Mouse (Mus musculus) neural tube, embryonic 15.5 days (tissue): Measurements from ENCODE around the gene Cracr2b. TPM values are rescaled to one million over a fixed set of nuclear protein-coding genes. Genes with fewer than 3 reads are reported as not detected.

Experiments used
- ATAC-seq: fragments of 200-750 bp; cut with Nextera tagmentation; 2 replicates; pipeline ENCODE4 v1.8.0; 2017; ENCODE audit warnings: mild to moderate bottlenecking, moderate TSS enrichment, moderate library complexity; ENCODE audit not compliant: low FRiP score
- H3K27ac ChIP-seq: fragments of 300-500 bp; sonication (generic); replicated peaks from 2 replicates; pipeline ENCODE4 v1.5.1; 2015; ENCODE audit warnings: mild to moderate bottlenecking, inconsistent platforms
- H3K27me3 ChIP-seq: fragments of 300-500 bp; sonication (generic); replicated peaks from 2 replicates; pipeline ENCODE4 v1.6.1; 2015; ENCODE audit warnings: inconsistent platforms
- H3K36me3 ChIP-seq: fragments of 300-500 bp; sonication (generic); 2 replicates; pipeline ENCODE4 v1.6.1; 2015; ENCODE audit warnings: inconsistent platforms
- H3K4me1 ChIP-seq: fragments of 300-500 bp; sonication (generic); 2 replicates; pipeline ENCODE4 v1.6.1; 2015; ENCODE audit warnings: inconsistent platforms
- H3K4me2 ChIP-seq: fragments of 300-500 bp; sonication (generic); 2 replicates; pipeline ENCODE4 v1.6.1; 2015; ENCODE audit warnings: inconsistent platforms, mild to moderate bottlenecking, moderate library complexity
- H3K4me3 ChIP-seq: fragments of 300-500 bp; sonication (generic); replicated peaks from 2 replicates; pipeline ENCODE4 v1.5.1; 2015; ENCODE audit warnings: mild to moderate bottlenecking, inconsistent platforms
- H3K9ac ChIP-seq: fragments of 300-500 bp; sonication (generic); replicated peaks from 2 replicates; pipeline ENCODE4 v1.6.1; 2015; ENCODE audit warnings: mild to moderate bottlenecking, inconsistent platforms
- H3K9me3 ChIP-seq: fragments of 300-500 bp; sonication (generic); replicated peaks from 2 replicates; pipeline ENCODE4 v1.6.1; 2016; ENCODE audit warnings: inconsistent platforms
- WGBS: fragments of 180-500 bp; shearing (Covaris S2); methylation state at CpG from one replicate; pipeline ENCODE4 v1.1.7; 2015; ENCODE audit warnings: mixed read lengths; 5-methylcytosine and 5-hydroxymethylcytosine counted together
- polyA plus RNA-seq: library from polyadenylated mRNA; unstranded; fragments of >200 nt; fragmentation: Nextera tagmentation; extraction: Ambion mirVana; gene quantifications from 2 replicates; pipeline ENCODE4 v1.2.1, GENCODE M21; 2015

Cracr2b gene
- polyA plus RNA-seq, 1 experiment from 2014 or later, result 7.1 TPM

GRCm38 (mm10) chr7:141468164-141468521, 7.2 kb downstream of the Cracr2b start:
- Histone ChIP-seq H3K27me3 (peaks cover 37% of the 10 kb centered on the region), H3K9me3 (no peaks in the 10 kb centered on the region), H3K4me2 (peak overlapping the region; percentile 66), H3K4me3 (peak overlapping the region; percentile 56), H3K27ac (peak overlapping the region; percentile 78), H3K4me1 (peaks cover 55% of the 10 kb centered on the region), H3K9ac (peak overlapping the region; percentile 63), H3K36me3 (peaks cover 29% of the 10 kb centered on the region)
- peak; percentile 23 for ATAC-seq
- WGBS, result 16% methylated on average over 5 of the region's 5 CpGs

GRCm38 (mm10) chr7:141468522-141469211, 7.8 kb downstream of the Cracr2b start:
- Histone ChIP-seq H3K4me1 (peaks cover 60% of the 10 kb centered on the region), H3K27ac (peak overlapping the region; percentile 78), H3K36me3 (peaks cover 29% of the 10 kb centered on the region), H3K9ac (peak overlapping the region; percentile 63), H3K27me3 (peaks cover 31% of the 10 kb centered on the region), H3K4me3 (peak overlapping the region; percentile 56), H3K9me3 (no peaks in the 10 kb centered on the region), H3K4me2 (peak overlapping the region; percentile 66)
- WGBS, result 8% methylated on average over 8 of the region's 8 CpGs
- peak; percentile 79 for ATAC-seq

GRCm38 (mm10) chr7:141469352-141469751, 8.5 kb downstream of the Cracr2b start:
- H3K27ac ChIP-seq, result peak overlapping the region; percentile 78
- peak overlapping the region; percentile 63 for H3K9ac ChIP-seq
- peak overlapping the region; percentile 56 for H3K4me3 ChIP-seq
- WGBS, result 76% methylated on average over 6 of the region's 6 CpGs
- ATAC-seq, result no peak
- peak overlapping the region; percentile 66 for H3K4me2 ChIP-seq
- H3K36me3 ChIP-seq, result peaks cover 29% of the 10 kb centered on the region
- H3K9me3 ChIP-seq, result no peaks in the 10 kb centered on the region
- H3K27me3 ChIP-seq, result peaks cover 25% of the 10 kb centered on the region
- H3K4me1 ChIP-seq, result peaks cover 66% of the 10 kb centered on the region

- Histone ChIP-seq H3K27ac (no peak overlapping the region; the same call in 1 of the 2 replicates), H3K36me3 (peaks cover 29% of the 10 kb centered on the region), H3K4me1 (peaks cover 61% of the 10 kb centered on the region), H3K27me3 (peaks cover 17% of the 10 kb centered on the region), H3K4me3 (no peak overlapping the region), H3K4me2 (peak overlapping the region; percentile 66), H3K9me3 (no peaks in the 10 kb centered on the region), H3K9ac (peak overlapping the region; percentile 63; the same call in 1 of the 2 replicates)
- no peak for ATAC-seq
- 91% methylated on average over 18 of the region's 18 CpGs for WGBS
Observed at GRCm38 (mm10) chr7:141469901-141470636, 9.2 kb downstream of the Cracr2b start.

- Histone ChIP-seq H3K4me1 (peaks cover 59% of the 10 kb centered on the region), H3K4me2 (no peak overlapping the region), H3K27ac (no peak overlapping the region), H3K9me3 (no peaks in the 10 kb centered on the region), H3K36me3 (peaks cover 29% of the 10 kb centered on the region), H3K4me3 (no peak overlapping the region), H3K27me3 (peaks cover 12% of the 10 kb centered on the region), H3K9ac (no peak overlapping the region)
- ATAC-seq, result no peak
- 96% methylated on average over 10 of the region's 10 CpGs for WGBS
Observed at GRCm38 (mm10) chr7:141470637-141470944, 9.7 kb downstream of the Cracr2b start.

GRCm38 (mm10) chr7:141471236-141471635, 10.3 kb downstream of the Cracr2b start:
- Histone ChIP-seq H3K27me3 (peaks cover 12% of the 10 kb centered on the region), H3K4me2 (no peak overlapping the region), H3K9ac (no peak overlapping the region), H3K36me3 (peaks cover 29% of the 10 kb centered on the region), H3K9me3 (no peaks in the 10 kb centered on the region), H3K4me3 (no peak overlapping the region), H3K4me1 (peaks cover 65% of the 10 kb centered on the region), H3K27ac (no peak overlapping the region)
- ATAC-seq, result no peak
- WGBS, result 88% methylated on average over 1 of the region's 1 CpGs

GRCm38 (mm10) chr7:141472226-141472625, 11.3 kb downstream of the Cracr2b start:
- peaks cover 8% of the 10 kb centered on the region for H3K27me3 ChIP-seq
- H3K4me2 ChIP-seq, result no peak overlapping the region
- H3K4me1 ChIP-seq, result peaks cover 69% of the 10 kb centered on the region
- WGBS, result 91% methylated on average over 6 of the region's 6 CpGs
- no peak for ATAC-seq
- H3K9ac ChIP-seq, result no peak overlapping the region; the same call in 1 of the 2 replicates
- H3K4me3 ChIP-seq, result no peak overlapping the region; the same call in 1 of the 2 replicates
- H3K9me3 ChIP-seq, result no peaks in the 10 kb centered on the region
- no peak overlapping the region for H3K27ac ChIP-seq
- peaks cover 29% of the 10 kb centered on the region for H3K36me3 ChIP-seq

- Histone ChIP-seq H3K4me2 (no peak overlapping the region), H3K9ac (no peak overlapping the region), H3K4me1 (peaks cover 69% of the 10 kb centered on the region), H3K36me3 (peaks cover 29% of the 10 kb centered on the region), H3K4me3 (no peak overlapping the region), H3K27me3 (peaks cover 8% of the 10 kb centered on the region), H3K27ac (no peak overlapping the region), H3K9me3 (no peaks in the 10 kb centered on the region)
- 92% methylated on average over 6 of the region's 6 CpGs for WGBS
- no peak for ATAC-seq
Observed at GRCm38 (mm10) chr7:141472763-141473162, 11.9 kb downstream of the Cracr2b start.

GRCm38 (mm10) chr7:141474160-141474559, 13.3 kb downstream of the Cracr2b start:
- peak overlapping the region; percentile 72 for H3K4me3 ChIP-seq
- H3K4me2 ChIP-seq, result peak overlapping the region; percentile 94
- no peak for ATAC-seq
- H3K27me3 ChIP-seq, result peaks cover 8% of the 10 kb centered on the region
- H3K4me1 ChIP-seq, result peaks cover 57% of the 10 kb centered on the region
- peaks cover 29% of the 10 kb centered on the region for H3K36me3 ChIP-seq
- H3K9me3 ChIP-seq, result no peaks in the 10 kb centered on the region
- no peak overlapping the region for H3K27ac ChIP-seq
- H3K9ac ChIP-seq, result peak overlapping the region; percentile 80
- 9% methylated on average over 5 of the region's 5 CpGs for WGBS

GRCm38 (mm10) chr7:141475011-141475804, 14.3 kb downstream of the Cracr2b start, which contains the start of the genes Polr2l and Tspan4:
Polr2l (minus strand) TSS chr7:141475132.
Tspan4 (plus strand) TSS chr7:141475240.
- H3K27me3 ChIP-seq, result peaks cover 10% of the 10 kb centered on the region
- peak within 1 kb of the TSS; percentile 84 for H3K27ac ChIP-seq
- peaks cover 47% of the 10 kb centered on the region for H3K4me1 ChIP-seq
- H3K4me2 ChIP-seq, result peak within 1 kb of the TSS; percentile 94
- peak within 1 kb of the TSS; percentile 80 for H3K9ac ChIP-seq
- H3K9me3 ChIP-seq, result no peaks in the 10 kb centered on the region
- peak; percentile 87 for ATAC-seq
- peaks cover 23% of the 10 kb centered on the region for H3K36me3 ChIP-seq
- H3K4me3 ChIP-seq, result peak within 1 kb of the TSS; percentile 72
- under 1% methylated on average over 82 of the region's 87 CpGs for WGBS

- WGBS, result 4% methylated on average over 12 of the region's 12 CpGs
- no peaks in the 10 kb centered on the region for H3K9me3 ChIP-seq
- H3K4me2 ChIP-seq, result peak overlapping the region; percentile 94
- no peak for ATAC-seq
- H3K4me1 ChIP-seq, result peaks cover 46% of the 10 kb centered on the region
- peaks cover 18% of the 10 kb centered on the region for H3K36me3 ChIP-seq
- H3K27me3 ChIP-seq, result peaks cover 10% of the 10 kb centered on the region
- H3K27ac ChIP-seq, result peak overlapping the region; percentile 84
- peak overlapping the region; percentile 80 for H3K9ac ChIP-seq
- peak overlapping the region; percentile 72 for H3K4me3 ChIP-seq
Observed at GRCm38 (mm10) chr7:141475805-141476158, 14.9 kb downstream of the Cracr2b start.
